Mouse (Mus musculus): ENCODE measurements at regions not wholly inside any gene's neighbourhood (a gene's known extent, or its start where the extent isn't known, plus 50 kb on each side); places are given as distances from the start of the nearest gene placed in this dataset.

DNA sequence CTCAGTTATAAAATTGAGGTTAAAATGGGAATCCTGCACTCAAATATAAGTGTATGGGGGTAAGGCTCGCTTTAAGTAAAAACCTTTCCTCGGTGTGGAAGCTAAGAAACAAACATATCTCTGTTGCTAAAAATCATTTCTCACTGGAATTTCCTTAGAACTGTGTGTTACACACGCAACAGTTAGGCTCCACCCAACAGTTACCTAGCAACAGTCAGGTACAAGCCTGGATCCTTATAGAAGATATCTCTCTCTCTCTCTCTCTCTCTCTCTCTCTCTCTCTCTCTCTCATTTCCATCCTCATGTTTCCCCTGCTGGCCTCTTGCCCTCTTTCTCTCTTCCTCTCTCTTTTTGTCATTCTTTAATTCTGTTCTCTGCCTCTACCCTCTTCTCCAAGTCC is 211.1 kb upstream of the Cxadr start:
- 88% methylated on average over 3 of the region's 3 CpGs for WGBS
- no peak overlapping the region for H3K27ac ChIP-seq
- no peaks in the 10 kb centered on the region for H3K36me3 ChIP-seq
- no peak for ATAC-seq
- 0 out of 2 replicates have a peak, but pooled peaks cover 4% of the 10 kb centered on the region for H3K4me1 ChIP-seq (replicated peaks)
- H3K27me3 ChIP-seq, result no peaks in the 10 kb centered on the region
- no peak overlapping the region for H3K9ac ChIP-seq (replicated peaks)
- H3K9me3 ChIP-seq, result no peaks in the 10 kb centered on the region
- H3K4me3 ChIP-seq (replicated peaks), result no peak overlapping the region
- H3K4me2 ChIP-seq (replicated peaks), result no peak overlapping the region

DNA sequence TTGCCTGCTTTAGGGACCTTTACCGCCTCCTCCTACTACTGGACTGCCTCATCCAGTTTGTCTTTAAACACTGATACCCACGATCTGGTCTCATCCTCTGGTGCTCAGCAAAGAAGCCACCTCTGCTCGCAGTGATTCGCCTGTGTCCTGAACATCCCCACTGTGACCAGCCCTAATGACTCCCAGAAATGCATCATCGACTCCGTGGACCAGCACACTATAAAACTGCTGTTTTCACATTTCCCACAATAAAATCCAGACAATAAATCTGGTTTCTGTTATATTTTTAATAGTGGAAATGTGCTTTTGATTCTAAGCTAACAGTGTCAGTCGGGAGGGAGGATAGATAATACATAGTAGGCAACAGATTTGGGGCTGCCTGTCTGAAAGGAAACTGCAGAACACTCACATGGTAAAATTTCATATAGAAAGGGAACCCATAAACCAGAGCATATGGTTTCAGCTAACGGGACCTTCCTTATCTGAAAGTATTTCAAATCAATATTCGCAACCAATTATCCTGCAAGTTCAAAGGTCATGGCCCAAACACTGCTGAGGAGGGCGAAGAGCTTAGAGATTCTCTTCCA is 233.7 kb upstream of the Cxadr start:
- WGBS, result 81% methylated on average over 10 of the region's 10 CpGs
- no peak overlapping the region for H3K9ac ChIP-seq (replicated peaks)

DNA sequence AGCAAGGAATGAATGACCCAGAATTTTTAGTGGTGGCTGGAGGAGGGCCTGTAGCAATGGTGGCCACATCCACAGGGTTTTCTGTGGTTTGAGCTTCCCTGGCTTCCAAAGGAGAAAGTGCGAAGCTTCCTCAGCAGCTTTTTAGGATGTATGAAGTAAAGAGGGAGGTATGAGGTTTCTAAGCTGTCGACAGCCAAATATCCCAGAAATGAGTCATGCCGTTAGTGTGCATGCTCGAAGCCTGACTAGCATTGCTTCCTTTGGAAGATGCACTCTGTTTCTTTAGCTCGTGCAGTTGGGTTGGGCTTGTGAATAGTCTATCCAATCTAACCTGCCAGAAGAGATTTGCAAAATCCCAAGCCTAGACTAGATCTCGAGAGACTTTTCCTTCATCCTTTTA is 240.8 kb upstream of the Cxadr start:
- no peaks in the 10 kb centered on the region for H3K36me3 ChIP-seq

More for the DNA sequence above, 233.7 kb upstream of the Cxadr start:
- H3K4me1 ChIP-seq (replicated peaks), result no peaks in the 10 kb centered on the region
- H3K36me3 ChIP-seq, result no peaks in the 10 kb centered on the region
- H3K4me3 ChIP-seq (replicated peaks), result no peak overlapping the region
- no peaks in the 10 kb centered on the region for H3K9me3 ChIP-seq
- H3K27ac ChIP-seq, result no peak overlapping the region
- H3K27me3 ChIP-seq, result no peaks in the 10 kb centered on the region
- ATAC-seq, result no peak
- H3K4me2 ChIP-seq (replicated peaks), result no peak overlapping the region

DNA sequence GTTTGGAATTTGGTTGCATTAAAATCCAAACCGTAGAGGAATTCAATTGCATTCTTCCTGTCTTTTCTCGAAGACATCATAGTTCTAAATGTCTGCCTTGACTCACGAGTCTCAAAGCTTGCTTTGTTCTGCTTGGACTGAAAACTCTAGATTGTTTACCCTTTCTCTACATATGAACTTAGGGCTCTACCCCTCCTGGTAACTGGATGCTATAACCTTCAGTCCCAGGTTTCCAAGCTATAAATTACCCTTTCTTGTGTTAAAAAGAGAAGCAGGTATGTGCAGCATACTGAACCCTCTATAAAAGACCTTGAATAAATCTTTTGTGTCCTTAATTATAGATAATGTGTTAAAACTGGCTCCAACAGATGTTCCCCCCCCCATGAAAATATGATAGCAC is 243.7 kb upstream of the Cxadr start:
- ATAC-seq, result no peak

More for the DNA sequence above, 240.8 kb upstream of the Cxadr start:
- Histone ChIP-seq H3K27me3 (no peaks in the 10 kb centered on the region), H3K9ac (replicated peaks) (no peak overlapping the region), H3K9me3 (no peaks in the 10 kb centered on the region), H3K27ac (no peak overlapping the region), H3K4me1 (replicated peaks) (no peaks in the 10 kb centered on the region), H3K4me3 (replicated peaks) (no peak overlapping the region), H3K4me2 (replicated peaks) (no peak overlapping the region)
- ATAC-seq, result no peak
- 95% methylated on average over 6 of the region's 6 CpGs for whole genome bisulfite sequencing

DNA sequence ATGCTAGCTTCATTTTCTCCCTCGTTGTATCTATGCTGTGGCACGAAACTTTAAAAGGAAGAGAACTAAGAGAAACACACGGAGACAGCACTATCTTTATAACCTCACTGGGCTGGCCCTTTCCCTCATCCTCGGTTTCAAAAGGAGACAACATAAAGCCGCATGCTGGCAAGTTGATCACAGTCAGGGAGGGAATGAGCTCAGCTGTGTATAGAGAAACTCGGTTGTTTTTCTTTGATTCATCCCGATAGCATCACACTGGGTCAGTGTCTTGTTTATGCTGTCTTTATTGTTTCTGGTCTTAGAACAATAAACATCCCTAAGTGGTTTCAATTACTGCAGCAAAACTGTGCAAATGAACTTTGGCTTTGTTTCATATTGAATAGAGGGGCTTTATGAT is 249.2 kb upstream of the Cxadr start:
- Histone ChIP-seq H3K36me3 (no peaks in the 10 kb centered on the region), H3K9ac (replicated peaks) (no peak overlapping the region), H3K27ac (no peak overlapping the region), H3K4me2 (replicated peaks) (no peak overlapping the region), H3K4me1 (replicated peaks) (no peaks in the 10 kb centered on the region), H3K4me3 (replicated peaks) (no peak overlapping the region), H3K9me3 (no peaks in the 10 kb centered on the region), H3K27me3 (no peaks in the 10 kb centered on the region)
- WGBS, result 51% methylated on average over 7 of the region's 7 CpGs
- ATAC-seq, result no peak

More for the DNA sequence above, 243.7 kb upstream of the Cxadr start:
- no peak overlapping the region for H3K4me2 ChIP-seq (replicated peaks)
- WGBS, result 79% methylated on average over 3 of the region's 3 CpGs
- H3K36me3 ChIP-seq, result no peaks in the 10 kb centered on the region
- H3K9ac ChIP-seq (replicated peaks), result no peak overlapping the region
- H3K9me3 ChIP-seq, result no peaks in the 10 kb centered on the region
- H3K27ac ChIP-seq, result no peak overlapping the region
- H3K4me3 ChIP-seq (replicated peaks), result no peak overlapping the region
- H3K27me3 ChIP-seq, result no peaks in the 10 kb centered on the region
- H3K4me1 ChIP-seq (replicated peaks), result no peaks in the 10 kb centered on the region

DNA sequence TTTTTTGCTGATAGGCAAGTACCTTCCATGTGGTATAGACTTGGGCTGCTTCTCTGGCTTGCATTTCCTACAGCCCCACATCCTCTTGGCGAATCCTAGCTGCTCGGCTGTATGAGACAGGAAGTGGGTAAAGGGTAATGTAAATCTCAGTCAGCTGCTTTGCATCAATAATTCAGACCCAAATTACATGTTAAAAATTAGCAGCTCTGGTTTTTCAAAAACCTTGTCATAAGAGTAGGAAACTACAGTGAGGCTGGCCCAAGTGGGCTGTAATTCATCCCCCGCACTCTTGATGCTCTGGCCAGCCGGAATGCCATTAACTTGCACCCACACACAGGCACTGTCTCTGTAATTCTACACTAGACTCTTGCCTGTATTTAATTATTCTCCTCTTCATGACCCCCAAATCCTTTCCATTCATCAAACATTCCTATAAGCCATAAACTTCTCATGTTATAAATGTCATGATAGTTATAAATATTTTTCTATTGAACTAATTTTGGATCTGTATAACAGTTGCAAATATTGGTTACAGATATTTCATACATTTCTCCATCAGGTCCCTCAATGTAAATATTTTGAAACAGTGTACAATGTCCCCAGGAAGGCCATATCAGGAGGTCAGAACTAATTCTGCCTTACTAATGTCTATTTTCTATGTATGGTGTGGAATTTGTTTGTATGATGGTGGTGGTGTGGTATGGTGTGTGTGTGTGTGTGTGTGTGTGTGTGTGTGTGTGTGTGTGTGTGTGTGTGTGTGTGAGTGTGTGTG is 261.0 kb upstream of the Cxadr start:
- no peaks in the 10 kb centered on the region for H3K9me3 ChIP-seq
- H3K4me2 ChIP-seq (replicated peaks), result no peak overlapping the region
- no peak for ATAC-seq
- H3K4me3 ChIP-seq (replicated peaks), result no peak overlapping the region
- no peak overlapping the region for H3K27ac ChIP-seq
- WGBS, result 90% methylated on average over 4 of the region's 4 CpGs
- H3K4me1 ChIP-seq (replicated peaks), result no peaks in the 10 kb centered on the region
- no peaks in the 10 kb centered on the region for H3K36me3 ChIP-seq
- no peak overlapping the region for H3K9ac ChIP-seq (replicated peaks)
- H3K27me3 ChIP-seq, result no peaks in the 10 kb centered on the region

DNA sequence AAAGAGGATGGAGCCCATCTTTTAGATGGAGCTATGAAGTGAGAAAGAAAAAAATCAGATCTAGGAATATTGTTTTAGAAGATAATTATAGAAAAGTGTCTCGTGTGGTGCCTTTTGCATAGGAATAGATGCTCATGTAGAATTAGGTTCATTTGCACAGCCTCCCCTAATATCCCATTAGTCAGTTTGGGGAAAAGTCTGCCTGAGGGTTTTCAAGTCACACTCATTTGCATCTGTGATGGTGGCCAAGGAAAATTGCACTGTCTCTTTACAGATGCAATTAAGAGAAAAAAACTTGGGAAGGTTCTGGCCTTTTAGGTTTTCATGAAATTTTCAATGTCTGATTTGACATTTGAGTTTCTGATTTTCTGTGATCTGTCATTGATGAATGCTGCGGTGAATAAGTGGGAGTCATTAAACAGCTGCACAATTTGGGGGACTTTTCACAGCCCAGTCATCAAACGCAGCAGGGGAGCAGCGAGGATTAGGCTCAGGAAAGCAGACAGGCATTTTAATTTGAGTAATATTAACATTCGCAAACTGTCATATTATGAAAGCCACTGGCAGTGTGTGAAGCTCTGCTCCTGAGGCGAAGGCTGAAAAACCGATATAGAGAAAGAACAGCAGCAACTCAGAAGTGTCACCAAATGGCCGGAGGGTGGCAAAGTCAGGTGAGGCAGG is 281.5 kb upstream of the Cxadr start:
- Histone ChIP-seq H3K4me1 (replicated peaks) (peaks cover 8% of the 10 kb centered on the region), H3K4me3 (replicated peaks) (no peak overlapping the region), H3K9me3 (no peaks in the 10 kb centered on the region), H3K36me3 (no peaks in the 10 kb centered on the region), H3K27me3 (no peaks in the 10 kb centered on the region), H3K9ac (replicated peaks) (no peak overlapping the region), H3K4me2 (replicated peaks) (no peak overlapping the region), H3K27ac (peak overlapping the region; percentile 70)
- 42% methylated on average over 8 of the region's 8 CpGs for WGBS
- ATAC-seq, result peak; percentile 56

DNA sequence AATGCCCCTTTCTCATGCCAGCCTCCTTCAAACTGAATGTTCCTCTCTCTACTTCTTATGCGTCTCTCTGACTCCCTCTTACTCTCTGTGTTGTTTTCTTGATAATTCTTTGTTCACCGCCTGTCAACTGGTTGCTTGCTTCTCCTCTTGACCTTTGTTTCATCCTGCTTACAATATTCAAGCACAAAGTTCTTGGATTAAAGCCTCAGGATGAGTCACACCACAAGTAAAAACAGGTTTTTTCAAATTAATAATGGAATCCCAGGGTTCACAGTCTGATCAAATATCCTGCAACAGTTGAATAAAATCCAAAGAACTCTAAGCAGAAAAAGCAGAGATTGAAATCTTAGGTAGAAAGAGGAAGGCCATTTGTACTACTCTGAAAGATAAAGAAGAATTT is 285.9 kb upstream of the Cxadr start:
- Histone ChIP-seq H3K9me3 (no peaks in the 10 kb centered on the region), H3K9ac (replicated peaks) (no peak overlapping the region), H3K4me1 (replicated peaks) (peaks cover 8% of the 10 kb centered on the region), H3K27me3 (no peaks in the 10 kb centered on the region), H3K36me3 (no peaks in the 10 kb centered on the region), H3K4me2 (replicated peaks) (no peak overlapping the region), H3K27ac (no peak overlapping the region), H3K4me3 (replicated peaks) (no peak overlapping the region)
- 64% methylated on average over 2 of the region's 2 CpGs for WGBS
- ATAC-seq, result no peak

DNA sequence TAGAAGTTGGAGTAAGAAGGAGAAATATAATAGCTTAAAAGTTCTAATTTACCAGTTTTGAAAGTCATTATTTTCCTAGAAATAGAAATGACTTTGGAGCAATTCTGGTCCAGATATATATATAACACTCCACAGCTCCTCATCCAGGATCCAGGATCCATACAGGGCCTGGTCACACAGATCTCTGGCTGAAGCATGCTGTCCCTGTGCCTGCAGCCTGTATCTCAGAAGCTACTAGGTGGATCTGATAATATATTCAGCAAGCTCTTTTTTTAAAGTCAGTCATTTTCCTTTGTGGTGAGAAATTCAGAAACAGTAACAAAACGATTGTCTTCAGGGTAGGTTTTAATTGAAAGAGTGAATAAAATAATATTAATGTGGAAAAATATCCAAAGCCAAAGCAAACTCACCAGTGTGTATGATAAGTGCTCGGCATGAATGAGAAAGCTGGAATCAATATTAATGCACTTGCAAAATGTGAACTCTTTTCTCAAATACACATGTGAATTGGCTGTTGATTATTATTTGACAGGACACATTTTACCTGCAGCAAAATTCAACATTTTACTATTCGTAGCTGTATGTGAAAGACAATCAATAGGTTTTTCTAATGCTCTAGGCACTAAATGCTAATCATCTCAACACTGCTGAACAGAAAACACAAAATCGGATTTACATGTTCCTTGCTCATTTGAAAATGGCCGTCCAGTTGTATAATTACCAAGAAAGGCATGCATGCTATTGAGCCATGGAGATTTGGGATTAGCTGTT is 288.1 kb upstream of the Cxadr start:
- H3K4me2 ChIP-seq (replicated peaks), result no peak overlapping the region
- WGBS, result 56% methylated on average over 5 of the region's 5 CpGs
- H3K36me3 ChIP-seq, result no peaks in the 10 kb centered on the region
- no peaks in the 10 kb centered on the region for H3K9me3 ChIP-seq
- 0 out of 2 replicates have a peak, but pooled peaks have one; percentile 53 for ATAC-seq
- 0 out of 2 replicates have a peak overlapping the region, but pooled peaks have one; percentile 14 for H3K27ac ChIP-seq
- no peak overlapping the region for H3K4me3 ChIP-seq (replicated peaks)
- H3K27me3 ChIP-seq, result no peaks in the 10 kb centered on the region
- H3K4me1 ChIP-seq (replicated peaks), result no peaks in the 10 kb centered on the region
- no peak overlapping the region for H3K9ac ChIP-seq (replicated peaks)

DNA sequence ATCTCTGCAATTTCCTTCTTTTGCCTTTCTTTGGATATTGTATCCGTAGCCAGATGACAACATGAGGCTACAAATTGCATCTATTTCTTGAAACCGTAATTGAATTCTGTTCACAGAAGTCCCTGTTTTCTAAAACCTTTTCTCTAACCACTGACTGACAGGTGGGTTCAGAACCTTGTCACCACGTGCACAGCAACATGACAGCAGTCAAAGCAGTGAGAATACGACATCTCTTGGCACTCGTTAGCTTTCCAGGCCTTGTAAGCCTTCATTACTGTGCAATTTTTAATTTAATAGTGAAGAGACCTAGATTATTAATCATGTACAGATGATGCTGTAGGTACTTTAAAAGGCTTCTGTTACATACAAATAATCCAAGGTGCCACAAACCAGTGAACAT is 297.3 kb upstream of the Cxadr start:
- Histone ChIP-seq H3K9me3 (no peaks in the 10 kb centered on the region), H3K4me3 (replicated peaks) (no peak overlapping the region), H3K4me1 (replicated peaks) (no peaks in the 10 kb centered on the region), H3K36me3 (no peaks in the 10 kb centered on the region), H3K9ac (replicated peaks) (no peak overlapping the region), H3K27ac (no peak overlapping the region), H3K4me2 (replicated peaks) (no peak overlapping the region), H3K27me3 (no peaks in the 10 kb centered on the region)
- 68% methylated on average over 5 of the region's 5 CpGs for WGBS
- no peak for ATAC-seq

DNA sequence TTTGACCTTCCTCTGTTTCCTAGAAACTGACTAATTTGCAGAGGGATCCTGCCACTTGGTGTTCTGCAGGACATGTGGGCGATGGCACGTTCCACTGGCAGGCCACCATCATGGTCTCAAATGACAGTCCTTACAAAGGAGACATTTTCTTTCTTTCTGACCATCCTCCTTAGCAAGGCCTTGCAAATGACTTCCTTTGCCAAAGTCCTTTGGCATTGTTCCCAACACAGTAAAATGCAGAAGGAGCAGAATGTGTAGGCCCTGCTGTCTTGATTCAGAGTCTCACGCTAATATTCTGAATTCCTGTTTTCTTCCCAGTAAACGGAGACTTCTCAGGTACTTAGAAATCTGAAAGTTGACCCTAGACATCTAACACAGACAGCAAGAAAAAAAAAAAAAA is 308.3 kb upstream of the Cxadr start:
- no peaks in the 10 kb centered on the region for H3K27me3 ChIP-seq
- ATAC-seq, result no peak
- H3K4me3 ChIP-seq (replicated peaks), result no peak overlapping the region
- 88% methylated on average over 4 of the region's 4 CpGs for WGBS
- H3K9ac ChIP-seq (replicated peaks), result no peak overlapping the region
- no peaks in the 10 kb centered on the region for H3K36me3 ChIP-seq
- no peak overlapping the region for H3K4me2 ChIP-seq (replicated peaks)
- no peaks in the 10 kb centered on the region for H3K4me1 ChIP-seq (replicated peaks)
- H3K27ac ChIP-seq, result no peak overlapping the region
- 0 out of 2 replicates have a peak, but pooled peaks cover 3% of the 10 kb centered on the region for H3K9me3 ChIP-seq

Data from midbrain, embryonic 13.5 days (tissue).